Mouse (Mus musculus) thymus, adult 18-20 months (tissue): ENCODE results near the gene Reck.

Source experiments
- DNase-seq, 2 experiments: peaks; one replicate each; pipeline ENCODE4 v3.0.0; 2022; ENCODE audit warnings: mixed read lengths in 2 of 2

The Reck gene

DNA sequence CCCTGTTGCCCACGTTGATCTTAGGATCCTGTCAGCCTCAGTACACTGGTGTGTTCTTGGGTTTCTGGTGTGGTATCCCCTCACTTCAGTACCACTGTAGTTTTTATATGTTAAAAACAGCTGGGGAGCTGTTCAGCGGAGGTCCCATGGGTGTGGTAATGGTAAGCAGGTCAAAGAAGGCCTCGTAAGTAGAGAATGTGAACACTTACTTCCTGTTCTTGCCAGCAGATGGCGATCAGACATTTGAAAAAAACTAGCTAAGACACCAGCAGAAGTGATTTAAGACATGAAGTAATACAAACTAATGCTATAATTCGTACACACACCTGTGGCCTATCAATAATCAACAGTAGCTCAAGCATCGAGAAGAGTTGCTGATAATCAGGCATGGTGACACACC is 31.1 kb downstream of the Reck start:
- peak in 1 of 2 experiments; percentile 36 for DNase-seq

DNA sequence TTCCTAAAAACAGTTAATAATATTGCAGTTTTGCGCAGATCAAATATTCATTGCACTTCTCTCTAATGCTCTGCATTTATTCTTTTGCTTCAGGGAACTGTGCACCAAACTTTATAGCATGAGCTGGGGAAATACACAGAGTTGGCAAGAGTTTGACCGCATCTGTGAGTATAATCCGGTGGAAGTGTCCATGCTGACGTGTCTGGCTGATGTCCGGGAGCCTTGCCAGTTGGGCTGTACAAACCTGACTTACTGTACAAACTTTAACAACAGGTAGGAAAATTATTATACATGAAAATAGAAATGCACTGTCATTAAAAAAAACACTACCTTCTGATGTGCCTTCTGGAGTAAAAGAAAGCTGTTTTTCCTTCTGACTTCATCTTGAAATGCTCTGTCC is 42.9 kb downstream of the Reck start:
- DNase-seq: no peak

DNA sequence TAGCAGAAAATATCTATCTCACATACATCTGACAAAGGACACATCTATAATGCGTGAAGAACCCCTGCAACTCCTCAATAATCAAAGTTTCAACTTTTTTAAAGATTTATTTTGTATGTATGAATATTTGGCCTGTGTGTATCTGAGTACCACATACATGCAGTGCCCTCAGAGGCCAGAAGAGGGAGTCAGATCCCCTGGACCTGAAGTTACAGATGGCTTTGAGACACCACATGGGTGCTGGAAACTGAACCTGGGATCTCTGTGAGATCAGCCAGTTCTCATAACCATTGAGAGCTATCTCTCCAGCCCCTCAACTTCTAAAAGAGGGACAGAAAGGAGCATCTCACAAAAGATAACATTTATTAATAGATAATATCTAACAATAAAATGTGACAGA is 45.3 kb downstream of the Reck start:
- no peak for DNase-seq

DNA sequence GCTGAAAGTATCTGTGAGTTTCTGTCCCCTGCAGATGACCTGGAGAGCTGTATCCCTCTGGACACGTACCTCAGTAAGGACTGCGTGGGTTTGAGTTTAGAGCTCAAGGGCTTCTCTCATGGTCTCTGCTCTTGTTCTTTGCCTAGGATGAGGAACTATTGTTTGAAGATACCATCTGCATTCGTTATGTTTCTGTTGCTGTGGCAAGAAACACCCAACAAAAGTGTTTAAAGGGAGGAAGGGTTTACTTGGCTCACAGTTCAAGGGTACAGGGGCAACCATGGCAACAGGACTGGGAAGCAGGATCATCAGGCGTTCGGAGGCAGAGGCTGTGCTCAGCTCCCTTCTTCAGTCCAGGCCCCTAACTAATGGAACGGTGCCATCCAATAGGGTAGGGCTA is 49.8 kb downstream of the Reck start:
- no peak for DNase-seq

DNA sequence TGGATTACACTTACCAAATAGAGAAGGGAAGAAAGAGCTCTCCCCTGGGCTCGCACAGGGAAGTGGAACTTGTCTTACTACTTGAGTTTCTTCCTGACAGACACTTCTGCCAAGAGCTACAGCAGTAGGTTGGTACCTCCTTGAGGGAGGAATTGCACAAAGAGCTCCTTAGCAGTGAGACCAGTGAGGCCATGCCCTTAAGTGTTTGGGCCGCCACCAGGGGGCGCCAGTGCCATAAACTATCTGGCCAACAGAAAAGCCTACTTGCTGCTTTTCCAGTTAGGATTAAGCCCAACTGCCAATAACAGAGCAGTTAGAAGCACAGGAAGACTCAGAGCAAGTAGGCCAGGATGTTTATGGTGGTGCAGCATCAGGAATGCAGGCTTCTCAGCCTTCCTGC is 50.4 kb downstream of the Reck start:
- DNase-seq: peak; percentile 34 to 44

DNA sequence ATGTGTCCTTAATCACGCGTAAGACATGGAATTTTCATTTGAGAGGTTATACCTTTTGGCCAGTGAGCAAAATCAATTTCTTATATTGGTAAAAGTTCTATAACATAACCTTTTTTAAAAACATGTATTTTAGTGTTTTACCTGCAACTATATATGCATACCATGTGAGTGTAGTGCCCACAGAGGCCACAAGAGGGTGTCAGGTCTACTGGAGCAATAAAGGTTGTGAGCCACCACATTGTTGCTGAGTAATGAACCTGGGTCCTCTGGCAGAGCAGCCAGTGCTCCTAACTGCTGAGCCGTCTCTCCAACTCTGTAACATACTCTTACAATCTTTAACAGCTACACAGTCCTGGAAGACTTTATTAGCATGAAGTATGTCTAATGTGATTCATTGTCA is 52.5 kb downstream of the Reck start:
- DNase-seq: no peak

DNA sequence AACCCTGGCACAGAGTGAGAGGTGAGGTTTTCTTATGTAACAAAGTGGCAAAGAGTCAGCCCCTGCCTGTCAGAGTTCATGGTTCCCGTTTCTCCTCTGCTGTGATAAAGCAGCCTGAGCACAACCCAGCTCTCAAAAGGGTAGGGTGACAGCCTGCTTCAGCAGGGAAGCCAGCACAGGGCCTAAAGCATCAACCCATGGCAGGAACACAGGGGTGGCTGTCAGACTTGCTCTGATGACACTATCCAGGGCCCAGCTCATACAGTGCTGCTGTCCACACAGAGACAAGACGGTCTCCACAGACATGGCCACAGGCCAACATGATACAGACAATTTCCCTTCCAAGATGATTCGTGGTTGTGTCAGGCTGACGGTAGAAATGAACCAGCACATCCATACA is 56.5 kb downstream of the Reck start:
- no peak for DNase-seq

DNA sequence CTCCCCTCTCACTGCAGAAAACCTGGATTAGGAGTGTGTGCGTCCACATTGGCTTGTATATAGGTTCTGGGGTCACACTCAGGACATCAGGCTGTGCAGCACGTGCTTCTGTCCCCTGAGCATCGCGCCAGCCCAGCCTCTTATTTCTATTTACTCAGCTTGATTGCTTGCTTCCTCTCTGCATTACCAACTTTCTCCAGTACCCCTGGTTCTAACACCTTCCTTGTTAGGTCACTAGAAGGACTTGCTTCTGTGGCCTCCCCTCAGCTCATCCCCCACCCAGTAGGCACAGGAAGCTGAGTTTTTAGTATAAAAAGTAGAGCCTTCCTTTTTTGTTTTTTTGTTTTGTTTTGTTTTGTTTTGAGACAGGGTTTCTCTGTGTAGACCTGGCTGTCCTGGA is 60.9 kb downstream of the Reck start:
- DNase-seq: no peak

DNA sequence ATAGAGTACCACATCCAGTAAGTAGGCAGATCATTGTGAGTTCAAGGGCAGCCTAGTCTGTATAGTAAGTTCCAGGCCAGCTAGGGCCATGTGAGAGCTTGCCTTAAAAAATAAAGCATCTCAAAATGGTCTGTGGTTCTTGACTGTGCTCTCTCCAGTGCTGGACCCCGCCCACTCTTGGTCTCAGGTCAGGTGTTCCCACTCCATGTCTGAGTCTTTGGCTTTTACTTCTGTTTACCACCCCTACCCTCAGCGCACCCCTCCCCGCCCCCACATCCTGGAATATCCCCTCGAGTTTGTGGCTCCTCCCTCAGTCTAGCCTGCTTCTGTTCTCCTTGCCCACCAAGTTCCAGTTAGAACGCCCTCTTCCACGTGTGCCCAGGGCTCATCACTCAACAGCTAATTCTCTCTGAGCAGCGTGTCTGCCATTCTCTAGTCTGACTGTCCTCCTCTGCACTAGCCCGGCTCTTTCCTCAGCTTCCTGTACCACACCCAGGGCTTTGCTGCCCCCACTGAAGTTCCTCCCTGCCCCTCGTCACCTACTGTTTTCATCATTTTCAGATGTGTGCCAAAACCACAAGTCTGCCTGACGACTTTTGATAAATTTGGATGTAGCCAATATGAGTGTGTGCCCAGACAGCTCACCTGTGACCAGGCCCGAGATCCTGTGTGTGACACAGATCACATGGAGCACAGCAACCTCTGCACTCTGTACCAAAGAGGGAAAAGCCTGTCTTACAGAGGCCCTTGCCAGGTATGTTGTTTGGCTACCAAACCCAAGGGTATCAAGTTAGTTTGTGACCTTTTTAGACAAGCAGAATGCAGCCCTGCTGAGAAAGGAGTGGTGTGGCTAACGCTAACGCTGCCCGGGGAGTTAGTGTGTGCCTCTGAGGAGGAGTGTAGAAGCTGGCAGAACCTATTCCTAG is 61.7 kb downstream of the Reck start:
- no peak for DNase-seq

DNA sequence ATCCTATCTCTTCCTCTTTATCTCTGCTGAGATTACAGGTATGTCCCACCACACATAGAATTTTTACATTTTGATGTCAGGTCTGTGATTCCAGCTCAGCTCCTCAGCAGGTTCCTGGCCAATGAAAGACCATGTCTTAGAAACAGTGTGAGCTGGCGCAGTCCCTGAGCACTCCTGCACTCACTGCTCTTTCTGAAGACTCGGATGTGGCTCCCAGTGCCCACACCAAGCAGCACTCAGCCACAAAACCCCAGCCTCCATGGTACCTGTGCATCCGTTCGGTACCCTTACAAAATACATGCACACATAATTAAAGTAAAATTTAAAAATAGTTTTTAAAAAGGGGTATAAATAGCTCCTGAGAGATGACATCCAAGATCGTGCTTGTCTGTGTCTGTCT is 66.0 kb downstream of the Reck start:
- DNase-seq: no peak

DNA sequence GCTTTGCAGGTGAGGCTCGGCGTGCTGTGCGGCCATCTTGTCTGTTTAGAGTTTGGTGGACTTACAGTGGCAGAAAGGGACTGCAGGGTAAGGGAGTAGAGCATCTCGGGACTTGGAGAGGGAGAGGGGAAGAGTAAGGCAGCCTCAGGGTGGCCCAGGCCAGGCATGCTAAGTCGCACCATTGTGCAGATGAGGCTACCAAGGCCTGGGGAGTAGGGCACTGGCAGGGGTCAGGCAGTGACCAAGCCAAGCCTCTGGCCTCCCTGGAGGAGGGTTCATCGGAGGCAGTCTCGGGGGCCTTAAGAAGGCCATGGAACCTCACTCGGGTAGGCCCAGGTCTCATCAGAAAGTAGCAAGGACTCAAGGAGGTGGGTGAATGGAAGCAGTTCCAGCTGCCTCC is 67.1 kb downstream of the Reck start:
- DNase-seq: no peak

DNA sequence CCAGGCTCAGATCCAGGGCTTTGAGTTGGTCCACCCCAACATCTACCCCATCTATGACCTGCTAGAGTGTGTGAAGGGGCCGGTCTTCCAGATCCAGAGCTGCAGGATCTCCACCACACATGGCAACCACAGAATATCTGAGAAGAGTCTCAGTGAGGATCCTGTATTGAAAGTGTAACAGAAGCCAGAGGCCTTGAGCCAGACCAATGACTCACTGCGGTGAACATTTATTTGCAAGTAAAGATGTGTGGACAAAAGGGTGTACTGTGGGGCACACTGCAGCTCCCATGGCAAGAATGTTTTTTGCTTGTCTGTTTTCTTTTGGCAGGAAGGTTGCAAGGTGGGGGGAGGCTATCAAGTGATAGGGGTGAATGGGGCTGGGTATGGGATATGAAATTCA is 72.2 kb downstream of the Reck start:
- no peak for DNase-seq

DNA sequence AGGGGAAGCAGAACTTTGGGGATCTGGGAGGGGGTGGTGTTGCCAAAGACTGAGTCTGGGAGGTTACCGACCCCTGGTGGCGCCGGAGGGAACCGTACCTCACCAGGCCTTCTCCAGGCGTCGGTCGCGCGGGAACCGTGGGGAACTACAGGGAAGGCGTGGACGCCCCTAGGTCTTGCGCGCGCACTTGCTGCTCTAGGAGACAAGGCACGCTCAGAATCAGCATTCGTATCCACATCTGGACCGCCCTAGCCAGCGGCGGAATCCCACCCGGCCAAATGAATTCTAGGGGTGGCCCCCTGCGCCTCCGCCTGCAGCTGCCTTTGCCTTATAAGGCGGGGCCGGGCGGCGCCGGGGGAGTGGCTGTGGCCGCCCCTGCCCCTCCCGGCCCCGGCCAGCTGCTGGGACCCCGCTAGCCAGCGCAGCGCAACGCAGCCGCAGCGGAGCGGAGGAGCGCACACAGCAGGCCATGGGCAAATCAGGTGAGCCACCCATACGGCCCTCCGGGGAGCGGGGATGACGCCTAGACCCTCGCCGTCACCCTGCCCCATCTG is 82.0 kb downstream of the Reck start, which contains the start of gene Glipr2:
Glipr2 (plus strand) TSS at position 110 of the 554 bp plus-strand sequence.
- peak; percentile 66 to 67 for DNase-seq

DNA sequence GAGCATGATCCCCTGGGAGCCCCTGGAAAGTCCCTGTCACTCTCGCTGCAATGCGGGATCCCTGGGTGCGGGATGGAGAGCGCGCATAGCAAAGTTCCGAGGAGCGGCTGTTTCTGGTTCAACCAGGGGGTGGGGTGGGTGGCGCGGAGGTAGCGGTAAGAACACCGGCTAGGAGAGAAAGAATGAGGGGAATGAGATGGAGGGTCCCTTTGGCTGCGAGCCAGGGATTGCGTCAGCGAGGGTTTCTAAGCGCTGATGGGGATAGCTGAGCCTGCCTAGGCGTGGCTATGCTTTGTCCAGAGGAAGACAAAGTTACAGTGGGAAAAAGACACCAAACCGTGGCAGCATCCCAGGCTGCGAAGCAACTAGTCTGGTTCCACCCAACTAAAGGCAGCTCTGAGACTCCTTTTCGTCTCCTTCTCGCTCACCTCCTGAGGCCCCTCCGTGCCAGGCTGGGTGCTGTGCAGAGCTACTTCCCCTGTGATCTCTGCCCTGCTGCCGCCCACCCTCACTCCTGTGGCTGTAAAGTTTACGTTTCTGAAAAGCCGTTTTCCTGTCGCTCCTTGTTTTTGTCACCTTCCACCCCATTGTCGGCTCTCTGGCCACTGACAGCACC is 82.6 kb downstream of the Reck start:
- peak; percentile 21 to 42 for DNase-seq

DNA sequence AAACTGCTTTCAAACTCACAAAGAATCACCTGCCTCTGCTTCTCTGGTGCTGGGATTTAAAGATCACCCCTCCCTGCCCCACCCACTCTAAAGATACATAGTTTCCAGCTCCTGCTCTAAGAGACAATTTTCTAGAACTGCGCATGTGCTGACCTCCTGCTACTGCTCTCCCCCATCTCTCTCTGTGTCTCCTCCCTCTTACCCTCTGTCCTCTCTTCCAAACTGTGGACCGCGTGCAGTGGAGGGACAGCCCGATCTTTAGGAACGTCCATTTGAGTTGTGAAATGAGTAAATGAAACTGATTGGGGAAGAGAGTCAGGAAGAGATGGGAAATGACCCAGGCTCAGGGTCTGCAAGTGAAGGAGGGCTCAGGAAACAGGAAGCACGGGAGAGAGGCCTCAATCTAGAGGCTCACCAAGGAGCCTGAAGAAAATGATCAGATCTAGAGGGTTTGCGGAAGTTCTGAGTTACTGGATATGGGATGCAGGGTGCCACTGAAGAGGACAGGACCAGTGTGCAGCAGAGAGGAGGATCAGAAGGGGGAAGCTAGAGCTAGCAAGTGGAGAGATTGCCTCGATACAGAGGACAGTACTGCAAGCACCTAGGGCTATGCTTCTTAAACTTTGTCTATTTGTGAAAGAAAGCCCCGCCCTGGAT is 84.3 kb downstream of the Reck start:
- DNase-seq: no peak

DNA sequence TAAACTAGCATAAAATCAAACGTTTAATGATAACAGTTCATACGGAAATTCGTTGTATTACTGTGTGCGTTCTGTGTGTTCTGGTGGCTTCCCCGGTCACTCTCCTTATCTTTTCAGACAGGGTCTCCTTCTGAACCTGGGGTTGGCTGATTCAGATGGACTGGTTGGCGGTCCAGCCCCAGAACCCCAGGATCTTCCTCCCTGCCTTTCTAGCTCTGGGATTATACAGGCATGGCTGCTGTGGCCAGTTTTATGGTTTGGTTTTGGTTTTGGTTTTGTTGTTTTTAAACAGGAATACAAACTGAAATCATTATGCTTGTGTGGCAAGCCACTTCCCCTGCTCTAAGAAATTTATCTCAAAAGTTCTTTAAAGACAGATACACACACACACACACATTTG is 84.9 kb downstream of the Reck start:
- no peak for DNase-seq

DNA sequence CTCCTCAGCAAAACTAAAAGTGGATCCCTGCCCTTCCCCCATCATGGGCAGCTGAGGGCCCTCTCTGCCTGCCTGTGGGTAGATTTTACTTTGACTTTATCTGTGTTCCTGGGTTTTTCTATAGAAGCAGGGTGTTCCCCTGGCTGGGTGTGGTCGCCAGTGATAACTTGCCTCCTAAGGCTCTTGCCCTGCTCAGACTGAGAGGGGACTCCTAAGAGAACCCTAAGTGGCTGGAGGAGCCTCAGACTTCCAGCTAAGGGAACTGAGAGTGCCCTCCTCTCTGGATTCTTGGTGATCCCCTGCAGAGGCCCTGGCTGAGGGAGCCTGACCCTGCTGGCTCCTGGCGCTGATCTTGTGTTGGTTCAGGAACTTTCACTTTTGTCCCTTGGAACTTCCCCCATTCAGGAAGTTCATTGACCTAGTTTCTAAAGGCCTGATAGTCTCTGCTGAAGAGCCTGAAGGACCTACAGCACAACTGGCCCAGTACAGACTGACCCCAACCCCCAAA is 89.0 kb downstream of the Reck start:
- no peak for DNase-seq

DNA sequence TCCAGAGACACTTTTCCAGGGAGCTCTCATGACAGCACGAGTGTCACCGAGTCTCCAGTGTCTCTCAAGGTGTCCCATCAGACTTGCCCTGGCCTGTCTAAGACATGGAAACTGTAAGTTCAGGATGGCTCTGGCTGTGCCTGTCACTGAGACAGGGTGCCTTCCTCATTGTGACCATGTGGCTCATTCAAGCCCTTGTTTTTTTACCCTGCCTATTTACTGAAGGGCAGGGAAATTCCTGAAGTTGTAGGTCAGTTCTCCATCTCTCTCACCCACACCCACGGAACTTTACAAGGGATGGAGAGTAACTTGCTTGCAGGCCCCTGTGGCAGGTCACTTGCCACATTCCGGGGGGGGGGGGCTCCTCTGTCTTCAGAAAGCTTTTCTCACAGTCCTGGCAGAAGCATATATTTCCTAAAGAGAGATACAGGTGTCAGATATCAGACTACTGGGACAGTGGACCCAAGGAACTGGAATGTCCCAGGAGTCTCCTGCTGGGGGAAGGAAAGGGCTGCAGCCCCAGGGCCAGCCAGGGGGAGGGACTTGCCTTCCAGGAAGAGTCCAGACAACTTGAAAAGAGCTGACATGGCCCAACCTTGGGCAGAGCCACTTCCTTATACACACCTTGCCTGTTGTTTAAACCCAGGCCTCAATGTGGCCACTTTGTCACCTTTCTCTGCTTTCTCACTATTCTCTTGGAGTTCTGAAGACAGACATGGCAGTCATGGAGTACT is 89.8 kb downstream of the Reck start:
- no peak for DNase-seq

DNA sequence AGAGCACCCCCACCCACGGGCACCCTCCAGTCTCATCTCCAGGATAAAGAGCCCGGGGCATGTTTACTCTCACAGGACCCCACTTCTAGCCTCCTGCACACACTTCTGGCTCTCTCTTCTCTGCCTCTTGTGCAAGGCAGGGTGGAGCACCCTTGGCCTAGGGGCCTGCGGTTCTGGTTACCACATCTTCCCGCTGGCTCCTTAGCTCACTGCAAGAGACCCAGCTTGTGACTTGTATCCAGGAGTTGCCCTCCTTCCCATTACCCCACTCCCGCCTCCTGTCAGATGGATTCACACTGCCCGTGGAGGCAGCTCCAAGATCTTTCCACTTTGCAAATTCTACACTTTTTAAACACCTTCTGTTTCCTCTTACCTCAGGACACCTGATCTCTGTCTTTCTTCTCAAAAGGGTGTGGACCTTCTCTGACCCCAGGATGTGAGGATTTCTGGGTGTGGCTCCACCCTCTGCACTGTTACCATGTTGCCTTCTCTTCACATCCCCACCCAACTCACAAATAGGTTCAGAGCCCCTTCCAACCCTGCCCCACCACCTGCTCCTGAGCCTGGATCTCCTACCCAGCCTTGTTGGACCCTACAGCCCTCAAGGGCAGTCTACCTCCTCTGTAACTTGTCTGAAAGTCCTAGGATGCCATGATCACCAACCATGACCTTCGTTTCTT is 90.7 kb downstream of the Reck start:
- DNase-seq: no peak

DNA sequence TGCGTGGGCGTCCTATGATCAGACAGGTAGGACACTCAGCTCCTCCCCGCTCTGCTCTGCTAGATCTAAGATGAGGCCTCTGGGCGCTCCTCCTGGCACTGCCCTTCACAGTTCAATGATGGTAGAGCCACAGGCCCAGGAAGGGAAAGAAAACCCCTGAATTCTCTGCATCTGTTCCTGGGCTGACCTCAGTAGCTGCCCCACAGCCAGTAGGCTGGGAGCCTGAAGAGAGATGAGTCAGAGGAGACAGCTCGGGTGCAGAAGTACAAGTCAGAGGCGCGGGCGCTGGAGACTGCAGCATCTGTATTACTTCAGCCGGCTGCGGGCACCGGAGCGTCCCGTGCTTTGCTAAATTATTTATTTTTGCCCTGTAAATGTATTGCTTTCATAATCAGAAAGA is 93.3 kb downstream of the Reck start:
- no peak for DNase-seq

DNA sequence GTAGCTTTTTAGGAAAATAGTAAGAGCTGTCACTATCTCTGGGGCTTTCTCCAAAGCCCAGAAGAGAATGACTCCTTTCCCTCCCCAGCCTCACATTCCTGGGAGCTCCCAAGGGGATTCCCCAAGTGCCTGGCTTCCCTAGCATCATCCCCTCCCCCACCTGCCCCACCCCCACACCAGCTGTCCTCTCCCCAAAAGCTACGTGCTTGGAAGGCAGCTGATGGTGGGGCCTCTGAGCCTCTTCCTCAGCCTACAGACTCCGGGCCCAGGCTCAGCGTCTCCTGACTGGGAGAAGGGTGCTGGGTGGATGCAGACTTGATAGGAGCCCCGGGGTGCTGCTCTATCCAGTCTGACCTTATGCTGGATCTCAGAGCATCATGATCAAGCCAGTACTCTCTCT is 94.0 kb downstream of the Reck start:
- no peak for DNase-seq
